8 mouse cellular contexts compared by ENCODE assay signal in genomic region chr4:123572434-123573336, GRCm38 (mm10).
DNase-seq lines count a peak whose midpoint lies in the region; ATAC-seq and TF ChIP-seq lines count a peak whose summit lies in the region.

No protein-coding gene starts in this region.

- H3K27me3 ChIP-seq in heart, embryonic 11.5 days (ENCODE audit: control insufficient read depth, insufficient read depth, low read length), result no peaks in the 10 kb centered on the region
- H3K27me3 ChIP-seq in kidney, embryonic 14.5 days (ENCODE audit: control insufficient read depth, insufficient read depth, low read length), result no peaks in the 10 kb centered on the region
- no peaks in the 10 kb centered on the region for H3K27me3 ChIP-seq in small intestine, adult 2 months (ENCODE audit: control insufficient read depth, insufficient read depth, low read length)

- H3K36me3 ChIP-seq in heart, embryonic 11.5 days (ENCODE audit: control insufficient read depth, insufficient read depth, low read length), result no peaks in the 10 kb centered on the region
- H3K36me3 ChIP-seq in kidney, embryonic 14.5 days (ENCODE audit: control insufficient read depth, insufficient read depth, low read length), result no peaks in the 10 kb centered on the region
- no peaks in the 10 kb centered on the region for H3K36me3 ChIP-seq in small intestine, adult 2 months (ENCODE audit: control insufficient read depth, insufficient read depth, low read length)

- H3K4me2 ChIP-seq in heart, embryonic 11.5 days, result peak overlapping the region; percentile 67
- peak overlapping the region; percentile 29 for H3K4me2 ChIP-seq in kidney, embryonic 14.5 days (replicated peaks; ENCODE audit: low read depth, low read length)

- H3K9me3 ChIP-seq in heart, embryonic 11.5 days (replicated peaks; ENCODE audit: control insufficient read depth, low read length), result no peaks in the 10 kb centered on the region
- no peaks in the 10 kb centered on the region for H3K9me3 ChIP-seq in kidney, embryonic 14.5 days (ENCODE audit: control insufficient read depth, low read length)

- peaks cover 26% of the 10 kb centered on the region for H3K4me1 ChIP-seq in heart, embryonic 11.5 days (ENCODE audit: control insufficient read depth, insufficient read depth, low read length)
- H3K4me1 ChIP-seq in kidney, embryonic 14.5 days (ENCODE audit: control insufficient read depth, insufficient read depth, low read length), result peaks cover 16% of the 10 kb centered on the region; the same call in 1 of the 2 replicates
- H3K4me1 ChIP-seq in small intestine, adult 2 months (ENCODE audit: control insufficient read depth, insufficient read depth, insufficient read length, low read length), result no peaks in the 10 kb centered on the region

- 2% methylated on average over 11 of the region's 11 CpGs for WGBS in heart, embryonic 11.5 days (ENCODE audit: insufficient replicate concordance)
- WGBS in kidney, embryonic 14.5 days, result 12% methylated on average over 11 of the region's 11 CpGs
- 34% methylated on average over 11 of the region's 11 CpGs for WGBS in small intestine, adult 2 months

- TF ChIP-seq CTCF in layer of hippocampus, adult 2 months (conservative IDR thresholded peaks at IDR 0.05), result no peak
- TF ChIP-seq CTCF in small intestine, adult 2 months (IDR thresholded peaks at IDR 0.05; ENCODE audit: extremely low read depth, insufficient read length, insufficient replicate concordance, low read depth, low read length), result no peak

- TF ChIP-seq POLR2A in small intestine, adult 2 months (IDR thresholded peaks at IDR 0.05; ENCODE audit: low read depth, low read length), result no peak

- H3K9ac ChIP-seq in heart, embryonic 11.5 days (ENCODE audit: low read depth, low read length), result peak overlapping the region; percentile 79
- H3K9ac ChIP-seq in kidney, embryonic 14.5 days (ENCODE audit: low read depth, low read length), result peak overlapping the region; percentile 46; the same call in 1 of the 2 replicates

- peak in 1 of 2 experiments; percentile 19 for DNase-seq in layer of hippocampus, adult 2 months (ENCODE audit: low spot score in 2 of 2)
- no peak for DNase-seq in layer of hippocampus, postnatal 25 days (ENCODE audit: extremely low spot score in 1 of 2, low spot score in 1 of 2)
- DNase-seq in embryo, embryonic 9.5 days (ENCODE audit: extremely low spot score), result peak; percentile 57
- DNase-seq in lung, postnatal 14 days, result peak; percentile 48
- DNase-seq in cerebellum, postnatal 14 days, result no peak

- H3K27ac ChIP-seq in layer of hippocampus, adult 2 months, result peak overlapping the region; percentile 79
- peak overlapping the region; percentile 98 for H3K27ac ChIP-seq in heart, embryonic 11.5 days (ENCODE audit: low read depth, low read length)
- peak overlapping the region; percentile 85 for H3K27ac ChIP-seq in kidney, embryonic 14.5 days (ENCODE audit: low read depth, low read length)
- peak overlapping the region; percentile 74 for H3K27ac ChIP-seq in small intestine, adult 2 months (ENCODE audit: insufficient read depth, low read depth, low read length)

- peak overlapping the region; percentile 29 for H3K4me3 ChIP-seq in layer of hippocampus, adult 2 months
- H3K4me3 ChIP-seq in heart, embryonic 11.5 days (ENCODE audit: low read depth, low read length), result peak overlapping the region; percentile 37
- H3K4me3 ChIP-seq in kidney, embryonic 14.5 days (ENCODE audit: low read length), result peak overlapping the region; percentile 26
- peak overlapping the region; percentile 53 for H3K4me3 ChIP-seq in small intestine, adult 2 months (ENCODE audit: low read depth, low read length)

- peak; percentile 78 for ATAC-seq in heart, embryonic 11.5 days (replicated peaks; ENCODE audit: insufficient number of reproducible peaks, low FRiP score, low TSS enrichment)
- ATAC-seq in kidney, embryonic 14.5 days (ENCODE audit: low FRiP score, low TSS enrichment), result peak; percentile 63; the same call in 1 of the 2 replicates

Comparison
In these comparisons a context has a peak if more than half of its experiments do, and no peak if none do; other contexts are left out.
1. DNase-seq: peak in embryo, embryonic 9.5 days (single experiment) and lung, postnatal 14 days (single experiment); none in layer of hippocampus, postnatal 25 days (0 of 2) and cerebellum, postnatal 14 days (0 of 2).
2. Peak in every context shown above with its lines, with median percentiles within 50 percentile points of each other: H3K27ac ChIP-seq and H3K4me3 ChIP-seq.